Mouse (Mus musculus): ENCODE data around the gene Nucks1. TPM values are rescaled to one million over a fixed set of nuclear protein-coding genes. Genes with fewer than 3 reads are reported as not detected.
A peak's percentile ranks its signal among the peaks of the same experiment; 100 is the strongest.
"Not testable (repeated sequence)": the region's sequence is repeated elsewhere in the genome, so short reads cannot be mapped to it uniquely, and the experiment has no call there.

Gene Nucks1
- polyA plus RNA-seq (2012; rRNA removed): 63.2 and 63.8 TPM in 2 replicates

- DNase-seq (ENCODE audit: extremely low spot score in 1 of 2, low spot score in 1 of 2): peak; percentile 99
These were observed at the start of gene Nucks1 for GRCm38 (mm10) chr1:131910001-131910648. Gene Nucks1, plus strand, starts transcription at chr1:131910534.

- no peak for DNase-seq (ENCODE audit: extremely low spot score in 1 of 2, low spot score in 1 of 2)
These were observed 48.5 kb upstream of the Nucks1 start for GRCm38 (mm10) chr1:131861811-131862210.

GRCm38 (mm10) chr1:131865596-131865995 lies 44.7 kb upstream of the Nucks1 start:
- no peak for DNase-seq (ENCODE audit: extremely low spot score in 1 of 2, low spot score in 1 of 2)

GRCm38 (mm10) chr1:131866304-131866999 lies 43.9 kb upstream of the Nucks1 start:
- DNase-seq (ENCODE audit: extremely low spot score in 1 of 2, low spot score in 1 of 2): no peak

GRCm38 (mm10) chr1:131867093-131867945 lies 43.0 kb upstream of the Nucks1 start, which contains the start of gene Rab29:
Gene Rab29, plus strand, starts transcription at chr1:131867224.
- peak; percentile 88 to 95 for DNase-seq (ENCODE audit: extremely low spot score in 1 of 2, low spot score in 1 of 2)

- no peak for DNase-seq (ENCODE audit: extremely low spot score in 1 of 2, low spot score in 1 of 2)
These were observed 42.4 kb upstream of the Nucks1 start for GRCm38 (mm10) chr1:131867946-131868290.

- DNase-seq (ENCODE audit: extremely low spot score in 1 of 2, low spot score in 1 of 2): no peak
These were observed 40.8 kb upstream of the Nucks1 start for GRCm38 (mm10) chr1:131869561-131869960.

GRCm38 (mm10) chr1:131872856-131873255 lies 37.5 kb upstream of the Nucks1 start:
- no peak for DNase-seq (ENCODE audit: extremely low spot score in 1 of 2, low spot score in 1 of 2)

GRCm38 (mm10) chr1:131879816-131880215 lies 30.5 kb upstream of the Nucks1 start:
- DNase-seq (ENCODE audit: extremely low spot score in 1 of 2, low spot score in 1 of 2): no peak

- DNase-seq (ENCODE audit: extremely low spot score in 1 of 2, low spot score in 1 of 2): no peak
These were observed 27.5 kb upstream of the Nucks1 start for GRCm38 (mm10) chr1:131882787-131883186.

- no peak for DNase-seq (ENCODE audit: extremely low spot score in 1 of 2, low spot score in 1 of 2)
These were observed 24.2 kb upstream of the Nucks1 start for GRCm38 (mm10) chr1:131886173-131886572.

GRCm38 (mm10) chr1:131886641-131887040 lies 23.7 kb upstream of the Nucks1 start:
- peak in 1 of 2 experiments; percentile 42 for DNase-seq (ENCODE audit: extremely low spot score in 1 of 2, low spot score in 1 of 2)

GRCm38 (mm10) chr1:131890043-131890658 lies 20.2 kb upstream of the Nucks1 start:
- no peak for DNase-seq (ENCODE audit: extremely low spot score in 1 of 2, low spot score in 1 of 2)

- DNase-seq (ENCODE audit: extremely low spot score in 1 of 2, low spot score in 1 of 2): no peak
These were observed 18.9 kb upstream of the Nucks1 start for GRCm38 (mm10) chr1:131891436-131891835.

GRCm38 (mm10) chr1:131902679-131903078 lies 7.7 kb upstream of the Nucks1 start:
- DNase-seq (ENCODE audit: extremely low spot score in 1 of 2, low spot score in 1 of 2): no peak

- no peak for DNase-seq (ENCODE audit: extremely low spot score in 1 of 2, low spot score in 1 of 2)
These were observed 7.1 kb upstream of the Nucks1 start for GRCm38 (mm10) chr1:131903251-131903650.

- peak in 1 of 2 experiments; percentile 20 for DNase-seq (ENCODE audit: extremely low spot score in 1 of 2, low spot score in 1 of 2)
These were observed 4.8 kb upstream of the Nucks1 start for GRCm38 (mm10) chr1:131905497-131905896.

GRCm38 (mm10) chr1:131908456-131908855 lies 1.9 kb upstream of the Nucks1 start:
- no peak for DNase-seq (ENCODE audit: extremely low spot score in 1 of 2, low spot score in 1 of 2)

- DNase-seq (ENCODE audit: extremely low spot score in 1 of 2, low spot score in 1 of 2): not testable (repeated sequence)
These were observed 1.1 kb upstream of the Nucks1 start for GRCm38 (mm10) chr1:131909236-131909635.

- peak; percentile 12 to 51 for DNase-seq (ENCODE audit: extremely low spot score in 1 of 2, low spot score in 1 of 2)
These were observed 582 bp downstream of the Nucks1 start for GRCm38 (mm10) chr1:131910674-131911558.

Measured in frontal cortex, adult 2 months (tissue).